Mouse (Mus musculus): Measurements from ENCODE around the gene Fam193b. TPM values are rescaled to one million over a fixed set of nuclear protein-coding genes. Genes with fewer than 3 reads are reported as not detected.
A peak's percentile ranks its signal among the peaks of the same experiment; 100 is the strongest.
"Not testable (repeated sequence)": the region's sequence is repeated elsewhere in the genome, so short reads cannot be mapped to it uniquely, and the experiment has no call there.

Fam193b gene
- polyA plus RNA-seq, 1 experiment from 2014 or later: 46.0 TPM

DNA sequence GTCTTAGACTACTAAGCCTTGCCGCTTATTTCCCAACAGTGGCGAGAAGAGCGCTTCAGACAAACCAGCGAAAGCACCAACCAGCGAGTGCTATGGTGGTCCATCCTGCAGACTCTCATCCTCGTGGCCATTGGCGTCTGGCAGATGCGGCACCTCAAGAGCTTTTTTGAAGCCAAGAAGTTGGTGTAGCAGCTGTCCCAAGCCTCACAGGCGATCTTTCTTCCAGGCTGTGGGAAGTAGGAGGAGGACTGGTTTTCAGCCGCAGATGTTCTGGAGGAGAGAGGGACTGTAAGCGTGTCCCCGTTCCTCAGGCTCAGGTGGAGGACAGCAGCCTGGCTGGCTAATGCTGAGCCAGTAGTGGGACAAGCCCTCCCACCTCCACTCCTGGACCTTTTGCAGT lies 25.9 kb upstream of the Fam193b start:
- Histone ChIP-seq H3K4me3 (replicated peaks) (no peak overlapping the region), H3K36me3 (peaks cover 42% of the 10 kb centered on the region), H3K9ac (no peak overlapping the region), H3K4me2 (replicated peaks) (no peak overlapping the region), H3K9me3 (replicated peaks) (no peaks in the 10 kb centered on the region), H3K4me1 (peaks cover 23% of the 10 kb centered on the region), H3K27me3 (no peaks in the 10 kb centered on the region), H3K27ac (replicated peaks) (no peak overlapping the region)
- no peak for ATAC-seq (ENCODE audit: insufficient number of reproducible peaks, low FRiP score, low TSS enrichment, low read depth)
- WGBS: 92% methylated on average over 12 of the region's 12 CpGs

DNA sequence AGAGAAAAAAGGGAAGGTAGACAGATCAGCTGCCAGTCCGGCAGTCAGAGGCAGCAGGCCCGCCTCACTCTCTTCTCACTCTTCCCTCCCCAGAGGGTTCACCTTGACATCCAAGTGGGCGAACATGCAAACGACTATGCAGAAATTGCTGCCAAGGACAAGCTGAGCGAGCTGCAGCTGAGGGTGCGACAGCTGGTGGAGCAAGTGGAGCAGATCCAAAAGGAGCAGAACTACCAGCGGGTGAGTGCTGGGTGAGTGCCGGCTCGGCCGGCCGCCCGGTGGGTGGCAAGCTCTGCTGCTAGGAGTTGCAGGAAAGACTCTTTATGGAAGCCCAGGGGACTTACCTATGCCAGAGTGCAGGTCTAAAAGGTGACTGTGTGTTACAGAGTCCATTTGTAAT lies 24.5 kb upstream of the Fam193b start:
- Histone ChIP-seq H3K4me2 (replicated peaks) (no peak overlapping the region), H3K9ac (no peak overlapping the region), H3K9me3 (replicated peaks) (no peaks in the 10 kb centered on the region), H3K4me1 (peaks cover 16% of the 10 kb centered on the region), H3K4me3 (replicated peaks) (no peak overlapping the region), H3K27ac (replicated peaks) (no peak overlapping the region), H3K36me3 (peaks cover 42% of the 10 kb centered on the region), H3K27me3 (no peaks in the 10 kb centered on the region)
- WGBS: 90% methylated on average over 12 of the region's 12 CpGs
- no peak for ATAC-seq (ENCODE audit: insufficient number of reproducible peaks, low FRiP score, low TSS enrichment, low read depth)

DNA sequence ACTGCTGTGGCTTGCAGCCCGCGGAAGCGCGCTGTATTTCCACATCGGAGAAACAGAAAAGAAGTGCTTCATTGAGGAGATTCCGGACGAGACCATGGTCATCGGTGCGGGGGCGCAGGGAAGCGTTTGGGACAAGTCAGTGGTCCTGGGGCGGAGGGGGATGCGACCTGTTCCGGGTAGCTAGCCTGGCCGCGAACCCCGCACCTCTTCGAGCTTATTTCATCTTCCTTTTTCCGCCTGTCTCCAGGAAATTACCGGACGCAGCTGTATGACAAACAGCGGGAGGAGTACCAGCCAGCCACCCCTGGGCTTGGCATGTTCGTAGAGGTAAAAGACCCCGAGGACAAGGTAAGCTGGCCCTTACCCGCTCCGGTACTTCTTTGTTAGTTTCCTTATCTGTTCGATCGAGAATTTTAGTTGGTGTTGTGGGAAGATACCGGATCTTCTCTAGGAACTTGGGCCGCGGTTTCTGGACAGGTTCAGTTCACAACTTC lies 22.4 kb upstream of the Fam193b start:
- H3K4me2 ChIP-seq (replicated peaks): peak overlapping the region; percentile 57
- peak overlapping the region; percentile 56; the same call in 1 of the 2 replicates for H3K27ac ChIP-seq (replicated peaks)
- H3K36me3 ChIP-seq: peaks cover 40% of the 10 kb centered on the region

DNA sequence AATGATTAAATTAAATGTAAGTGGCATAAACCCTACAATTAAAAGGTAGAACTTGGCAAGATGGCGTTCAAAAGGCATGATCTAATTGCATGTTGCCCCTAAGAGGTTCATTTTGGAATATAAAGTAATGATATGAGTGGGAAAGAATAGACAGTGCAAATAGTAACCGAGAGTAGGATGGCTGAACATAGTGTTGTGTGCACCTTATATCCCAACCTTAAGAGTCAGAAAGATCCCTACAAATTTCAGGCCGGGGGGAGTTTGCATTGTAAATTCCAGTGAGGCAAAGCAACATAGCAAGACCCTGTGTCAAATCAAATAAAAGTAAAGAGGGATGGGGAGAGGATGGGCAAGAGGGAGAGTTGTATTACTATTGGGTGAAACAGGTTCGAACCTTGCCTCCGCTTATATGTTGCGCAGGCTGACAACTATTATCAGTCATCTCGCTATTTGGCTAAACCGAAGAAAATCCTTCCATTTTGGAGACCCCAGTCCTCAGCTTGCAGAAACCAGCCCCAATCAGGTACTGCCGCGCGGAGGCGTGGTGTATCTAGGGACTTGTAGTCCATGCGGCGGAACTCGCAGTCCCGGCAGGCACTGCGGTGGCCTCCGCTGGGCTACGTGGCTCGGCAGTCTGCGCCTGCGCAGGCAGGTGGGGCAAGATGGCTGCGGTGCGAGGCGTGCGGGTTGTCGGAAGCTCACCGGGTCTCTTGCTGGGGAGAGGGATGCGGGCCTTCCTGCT lies 21.8 kb upstream of the Fam193b start:
- Histone ChIP-seq H3K27ac (replicated peaks) (peak overlapping the region; percentile 56), H3K9me3 (replicated peaks) (no peaks in the 10 kb centered on the region), H3K4me1 (peaks cover 11% of the 10 kb centered on the region), H3K9ac (peak overlapping the region; percentile 72), H3K4me3 (replicated peaks) (peak overlapping the region; percentile 82), H3K4me2 (replicated peaks) (peak overlapping the region; percentile 57), H3K36me3 (peaks cover 33% of the 10 kb centered on the region), H3K27me3 (no peaks in the 10 kb centered on the region)
- 4% methylated on average over 29 of the region's 29 CpGs for WGBS
- ATAC-seq (ENCODE audit: insufficient number of reproducible peaks, low FRiP score, low TSS enrichment, low read depth): peak; percentile 99

More for the DNA sequence above, 22.4 kb upstream of the Fam193b start:
- H3K27me3 ChIP-seq: no peaks in the 10 kb centered on the region
- no peaks in the 10 kb centered on the region for H3K9me3 ChIP-seq (replicated peaks)
- 1% methylated on average over 31 of the region's 31 CpGs for WGBS
- peaks cover 11% of the 10 kb centered on the region for H3K4me1 ChIP-seq
- ATAC-seq (ENCODE audit: insufficient number of reproducible peaks, low FRiP score, low TSS enrichment, low read depth): peak; percentile 35; the same call in 1 of the 2 replicates
- peak overlapping the region; percentile 72 for H3K9ac ChIP-seq
- H3K4me3 ChIP-seq (replicated peaks): peak overlapping the region; percentile 82

DNA sequence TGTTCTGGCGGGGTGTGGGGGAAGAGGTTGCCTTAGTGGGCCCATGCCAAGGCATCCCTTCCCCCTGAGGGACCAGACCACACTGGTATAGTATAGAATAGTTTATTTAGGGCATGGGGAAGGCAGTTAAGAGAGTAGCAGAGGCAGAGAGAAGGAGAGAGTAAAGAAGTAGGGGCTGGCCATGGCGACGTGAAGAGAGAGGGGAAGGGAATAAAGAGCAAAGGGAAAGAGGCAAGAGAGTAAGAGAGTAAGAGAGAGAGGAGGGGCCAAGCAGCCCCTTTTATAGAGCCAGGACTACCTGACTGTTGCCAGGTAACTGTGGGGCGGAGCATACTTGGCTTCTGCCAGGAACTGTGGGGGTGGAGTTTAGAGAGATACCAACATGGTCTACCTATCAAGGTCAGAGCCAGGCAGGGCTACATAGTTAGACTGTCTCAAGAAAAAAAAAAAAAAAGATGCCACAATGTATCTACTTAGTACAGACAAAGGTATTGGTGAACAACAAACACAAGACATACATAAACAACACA lies 21.1 kb upstream of the Fam193b start:
- Histone ChIP-seq H3K36me3 (peaks cover 28% of the 10 kb centered on the region), H3K4me3 (replicated peaks) (no peak overlapping the region), H3K4me2 (replicated peaks) (no peak overlapping the region), H3K27me3 (no peaks in the 10 kb centered on the region), H3K9ac (no peak overlapping the region), H3K4me1 (peaks cover 11% of the 10 kb centered on the region), H3K27ac (replicated peaks) (no peak overlapping the region), H3K9me3 (replicated peaks) (no peaks in the 10 kb centered on the region)
- WGBS: 67% methylated on average over 4 of the region's 4 CpGs
- no peak for ATAC-seq (ENCODE audit: insufficient number of reproducible peaks, low FRiP score, low TSS enrichment, low read depth)

DNA sequence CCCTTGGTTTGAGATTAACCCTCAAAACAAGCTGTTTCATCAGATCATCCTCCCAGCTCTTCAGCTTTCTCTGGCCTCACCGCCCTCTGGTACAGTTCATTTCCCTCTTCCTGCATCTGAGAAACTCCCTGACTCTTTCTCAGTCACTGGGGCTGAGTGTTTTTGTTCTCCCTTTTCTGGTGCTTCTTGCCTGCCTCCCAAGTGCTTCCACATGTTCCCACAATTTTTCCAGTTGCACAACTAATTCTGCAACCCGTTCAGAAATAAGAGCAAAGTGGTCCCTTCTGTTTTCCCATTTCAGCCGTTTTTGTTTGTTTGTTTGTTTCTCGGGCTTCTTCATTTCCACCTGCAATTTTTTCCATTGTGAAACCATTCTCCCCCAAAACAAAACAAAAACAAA lies 7.2 kb upstream of the Fam193b start:
- no peak for ATAC-seq (ENCODE audit: insufficient number of reproducible peaks, low FRiP score, low TSS enrichment, low read depth)
- no peaks in the 10 kb centered on the region for H3K4me1 ChIP-seq
- no peak overlapping the region for H3K9ac ChIP-seq
- no peak overlapping the region for H3K4me2 ChIP-seq (replicated peaks)
- H3K36me3 ChIP-seq: no peaks in the 10 kb centered on the region
- no peak overlapping the region for H3K27ac ChIP-seq (replicated peaks)
- no peaks in the 10 kb centered on the region for H3K9me3 ChIP-seq (replicated peaks)
- H3K4me3 ChIP-seq (replicated peaks): no peak overlapping the region
- H3K27me3 ChIP-seq: no peaks in the 10 kb centered on the region
- WGBS: 65% methylated on average over 4 of the region's 4 CpGs

DNA sequence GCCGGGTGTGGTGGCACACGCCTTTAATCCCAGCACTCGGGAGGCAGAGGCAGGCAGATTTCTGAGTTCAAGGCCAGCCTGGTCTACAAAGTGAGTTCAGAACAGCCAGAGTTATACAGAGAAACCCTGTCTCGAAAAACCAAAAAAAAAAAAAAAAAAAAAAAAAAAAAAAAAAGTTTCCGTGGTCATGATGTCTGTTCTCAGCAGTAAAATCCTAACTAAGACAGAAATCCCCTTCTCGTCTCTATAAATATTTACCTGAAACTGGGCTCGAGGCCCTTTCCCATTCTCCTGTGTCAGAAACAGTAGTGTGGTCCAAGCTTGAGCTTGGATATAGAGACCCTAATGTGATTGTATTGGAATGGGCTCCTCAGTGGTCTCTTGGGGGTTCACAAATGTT lies 6.0 kb upstream of the Fam193b start:
- 89% methylated on average over 7 of the region's 7 CpGs for WGBS
- H3K27ac ChIP-seq (replicated peaks); H3K27me3 ChIP-seq; ATAC-seq (ENCODE audit: insufficient number of reproducible peaks, low FRiP score, low TSS enrichment, low read depth); H3K4me1 ChIP-seq; H3K4me2 ChIP-seq (replicated peaks); H3K36me3 ChIP-seq; H3K9me3 ChIP-seq (replicated peaks); H3K9ac ChIP-seq; H3K4me3 ChIP-seq (replicated peaks): not testable (repeated sequence)

DNA sequence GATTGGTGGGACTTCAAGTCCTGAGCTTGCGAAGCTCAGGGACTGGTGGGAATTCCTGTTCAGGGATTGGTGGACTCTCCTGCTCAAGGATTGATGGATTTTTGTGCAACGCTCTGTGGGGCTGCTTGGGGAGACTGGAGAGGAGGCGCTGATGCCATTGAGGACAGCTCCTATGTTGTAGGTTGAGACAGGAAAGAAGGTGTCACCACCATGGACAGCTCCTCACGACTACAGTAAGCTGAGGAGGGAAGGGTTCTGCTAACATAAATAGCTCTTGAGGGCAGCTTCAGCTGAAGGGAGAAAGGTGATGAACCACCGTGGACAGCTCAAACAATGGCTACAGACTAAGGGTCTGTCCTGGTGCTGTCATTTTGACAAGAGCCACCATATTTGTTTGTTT lies 5.0 kb upstream of the Fam193b start:
- no peak overlapping the region for H3K9ac ChIP-seq
- H3K36me3 ChIP-seq: no peaks in the 10 kb centered on the region
- 55% methylated on average over 5 of the region's 5 CpGs for WGBS
- no peak overlapping the region for H3K4me2 ChIP-seq (replicated peaks)
- no peak overlapping the region for H3K4me3 ChIP-seq (replicated peaks)
- H3K4me1 ChIP-seq: 0 out of 2 replicates have a peak, but pooled peaks cover 4% of the 10 kb centered on the region
- no peak for ATAC-seq (ENCODE audit: insufficient number of reproducible peaks, low FRiP score, low TSS enrichment, low read depth)
- no peak overlapping the region for H3K27ac ChIP-seq (replicated peaks)
- no peaks in the 10 kb centered on the region for H3K9me3 ChIP-seq (replicated peaks)
- no peaks in the 10 kb centered on the region for H3K27me3 ChIP-seq

DNA sequence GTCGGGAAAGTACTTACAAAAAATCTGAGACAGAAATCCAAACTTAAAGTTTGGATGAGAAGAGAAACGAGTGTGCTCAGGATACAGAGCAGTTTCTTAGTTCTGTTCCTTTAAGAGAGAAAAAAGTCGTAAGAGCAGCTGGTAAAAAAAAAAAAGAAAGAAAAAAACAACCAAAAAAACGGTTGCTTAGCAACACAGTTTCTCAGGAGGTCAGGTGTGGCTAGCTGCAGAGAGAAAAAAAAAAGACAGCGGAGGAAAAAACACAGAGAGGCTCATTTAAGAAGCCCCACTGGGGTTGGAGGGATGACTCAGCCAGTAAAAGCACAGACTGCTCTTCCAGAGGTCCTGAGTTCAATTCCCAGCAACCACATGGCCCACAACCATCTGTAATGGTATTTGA lies 3.4 kb upstream of the Fam193b start:
- no peak for ATAC-seq (ENCODE audit: insufficient number of reproducible peaks, low FRiP score, low TSS enrichment, low read depth)
- no peak overlapping the region for H3K9ac ChIP-seq
- H3K27ac ChIP-seq (replicated peaks): no peak overlapping the region
- H3K4me2 ChIP-seq (replicated peaks): no peak overlapping the region
- no peaks in the 10 kb centered on the region for H3K27me3 ChIP-seq
- peaks cover 13% of the 10 kb centered on the region for H3K4me1 ChIP-seq
- H3K36me3 ChIP-seq: no peaks in the 10 kb centered on the region
- no peaks in the 10 kb centered on the region for H3K9me3 ChIP-seq (replicated peaks)
- no peak overlapping the region for H3K4me3 ChIP-seq (replicated peaks)
- WGBS: 72% methylated on average over 5 of the region's 5 CpGs

DNA sequence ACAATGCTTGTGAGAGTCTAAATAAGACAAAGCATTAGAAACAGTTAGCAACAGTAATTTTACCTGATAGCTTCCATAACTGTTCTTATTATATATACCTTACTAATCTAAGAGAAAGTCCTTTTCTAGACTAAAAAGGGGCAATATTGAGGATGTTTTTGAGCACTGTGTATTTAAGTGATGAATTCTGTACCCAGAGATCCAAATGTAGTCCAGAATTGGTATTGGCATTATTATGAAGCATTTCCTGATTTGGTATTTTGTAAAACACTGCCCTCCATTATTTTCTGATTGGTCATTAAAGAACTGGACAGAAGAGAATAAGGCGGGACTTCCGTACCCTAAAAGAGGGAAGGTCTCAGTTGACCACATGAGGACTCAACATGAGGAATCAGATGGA lies 2.5 kb upstream of the Fam193b start, which contains the start of gene Tmed9:
Gene Tmed9, plus strand, starts transcription at position 301 of the 400 bp plus-strand sequence.
- no peak for ATAC-seq (ENCODE audit: insufficient number of reproducible peaks, low FRiP score, low TSS enrichment, low read depth)
- Histone ChIP-seq H3K27me3 (no peaks in the 10 kb centered on the region), H3K9me3 (replicated peaks) (no peaks in the 10 kb centered on the region), H3K36me3 (no peaks in the 10 kb centered on the region), H3K4me1 (peaks cover 18% of the 10 kb centered on the region), H3K4me2 (replicated peaks) (no peak within 1 kb of the TSS), H3K9ac (no peak within 1 kb of the TSS), H3K27ac (replicated peaks) (no peak within 1 kb of the TSS), H3K4me3 (replicated peaks) (no peak within 1 kb of the TSS)
- WGBS: 95% methylated on average over 2 of the region's 2 CpGs

DNA sequence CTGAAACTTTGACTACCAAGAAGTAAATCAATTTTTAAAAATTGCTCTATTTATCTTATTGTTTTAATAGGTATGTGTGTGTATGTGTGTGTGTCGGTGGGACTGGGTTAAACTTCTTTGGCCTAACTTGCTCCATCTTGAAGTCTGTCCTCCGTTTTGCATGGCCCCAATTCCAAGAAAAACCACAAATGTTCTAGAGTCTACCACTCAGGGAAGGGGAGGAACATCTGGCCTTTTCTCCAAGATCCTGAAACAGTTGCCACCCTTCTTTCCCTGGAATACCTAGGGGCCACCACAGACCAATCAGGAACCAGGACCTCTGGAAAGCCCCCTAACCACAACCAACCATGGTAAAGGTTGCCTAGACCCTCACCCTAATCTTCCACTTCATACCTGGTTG lies 1.1 kb upstream of the Fam193b start:
- Histone ChIP-seq H3K4me1 (peaks cover 18% of the 10 kb centered on the region), H3K27me3 (no peaks in the 10 kb centered on the region), H3K9ac (no peak overlapping the region), H3K36me3 (peaks cover 9% of the 10 kb centered on the region), H3K27ac (replicated peaks) (no peak overlapping the region), H3K4me2 (replicated peaks) (0 out of 2 replicates have a peak overlapping the region, but pooled peaks have one; percentile 4), H3K4me3 (replicated peaks) (no peak overlapping the region), H3K9me3 (replicated peaks) (no peaks in the 10 kb centered on the region)
- WGBS: 49% methylated on average over 2 of the region's 2 CpGs
- ATAC-seq (ENCODE audit: insufficient number of reproducible peaks, low FRiP score, low TSS enrichment, low read depth): no peak

Data from embryonic facial prominence, embryonic 15.5 days (tissue).